Mouse (Mus musculus) embryonic stem cell, embryonic (primary cell): ENCODE data around the gene Zfp148.

Source experiments
- CTCF ChIA-PET, 4 experiments: fragments of 300-600 bp in 2 of 4; fragments of 350-600 bp in 2 of 4; sonication (Branson Sonifier 250); formaldehyde crosslinking; loops; one replicate each; lab custom pipeline; 2022; ENCODE audit warnings: inconsistent platforms in 2 of 4; lab: Charles Lee
- POLR2A ChIA-PET, 4 experiments: fragments of 300-600 bp in 2 of 4; fragments of 350-600 bp in 2 of 4; sonication (Branson Sonifier 250); formaldehyde crosslinking; loops; one replicate each; lab custom pipeline; 2022; ENCODE audit warnings: antibody characterized with exemption in 4 of 4, inconsistent platforms in 1 of 4; lab: Charles Lee

Gene Zfp148

GRCm38 (mm10) chr16:33529502-33530454 is 149.1 kb downstream of the Zfp148 start:
- CTCF ChIA-PET = interaction anchor here in 3 of 4 experiments (0.6 to 1.1 kb wide), 3 partner anchors 31 to 193 kb away, joined by 3 to 13 read pairs (median 4); no protein-coding TSS in a partner anchor
- POLR2A ChIA-PET = interaction anchor here in 3 of 4 experiments (0.6 to 7.5 kb wide), 14 partner anchors 8 to 212 kb away, joined by 3 to 74 read pairs (median 4); partner anchors contain the start of gene Slc12a8 (in 2 of the 3)

DNA sequence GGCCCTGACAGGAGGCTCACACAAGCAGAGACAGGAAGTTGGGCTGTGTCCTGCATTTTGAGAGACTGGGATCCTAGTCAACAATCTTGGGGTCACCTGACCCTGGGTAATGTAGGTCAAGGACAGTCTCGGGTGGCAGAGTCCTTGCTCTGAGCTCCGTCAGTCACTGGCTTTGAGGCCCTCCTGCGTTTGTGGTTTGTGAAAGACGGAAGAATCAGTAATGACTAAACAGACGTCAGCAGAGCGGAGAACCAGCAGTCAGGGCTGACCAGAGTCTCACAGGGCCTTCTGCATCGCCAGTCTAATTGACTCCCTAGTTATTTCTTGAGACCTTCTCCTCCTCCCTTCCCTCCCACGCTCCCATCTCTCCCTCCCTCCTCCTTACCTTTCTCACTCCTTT is 150.5 kb downstream of the Zfp148 start:
- ChIA-PET POLR2A (interaction anchor here in 2 of 4 experiments (0.6 to 7.5 kb wide), 5 partner anchors 8 to 210 kb away, joined by 3 to 74 read pairs (median 4); partner anchors contain the start of gene Slc12a8 (in 1 of the 2)), CTCF (interaction anchor here in 1 of 4 experiments (0.9 kb wide), 1 partner anchor 11 kb away, joined by 3 read pairs; no protein-coding TSS in a partner anchor)

GRCm38 (mm10) chr16:33536456-33536855 is 155.8 kb downstream of the Zfp148 start:
- CTCF ChIA-PET = no interaction called here
- POLR2A ChIA-PET = interaction anchor here in 1 of 4 experiments (1.8 kb wide), 1 partner anchor 19 kb away, joined by 4 read pairs; the partner anchor contains the start of gene Slc12a8

DNA sequence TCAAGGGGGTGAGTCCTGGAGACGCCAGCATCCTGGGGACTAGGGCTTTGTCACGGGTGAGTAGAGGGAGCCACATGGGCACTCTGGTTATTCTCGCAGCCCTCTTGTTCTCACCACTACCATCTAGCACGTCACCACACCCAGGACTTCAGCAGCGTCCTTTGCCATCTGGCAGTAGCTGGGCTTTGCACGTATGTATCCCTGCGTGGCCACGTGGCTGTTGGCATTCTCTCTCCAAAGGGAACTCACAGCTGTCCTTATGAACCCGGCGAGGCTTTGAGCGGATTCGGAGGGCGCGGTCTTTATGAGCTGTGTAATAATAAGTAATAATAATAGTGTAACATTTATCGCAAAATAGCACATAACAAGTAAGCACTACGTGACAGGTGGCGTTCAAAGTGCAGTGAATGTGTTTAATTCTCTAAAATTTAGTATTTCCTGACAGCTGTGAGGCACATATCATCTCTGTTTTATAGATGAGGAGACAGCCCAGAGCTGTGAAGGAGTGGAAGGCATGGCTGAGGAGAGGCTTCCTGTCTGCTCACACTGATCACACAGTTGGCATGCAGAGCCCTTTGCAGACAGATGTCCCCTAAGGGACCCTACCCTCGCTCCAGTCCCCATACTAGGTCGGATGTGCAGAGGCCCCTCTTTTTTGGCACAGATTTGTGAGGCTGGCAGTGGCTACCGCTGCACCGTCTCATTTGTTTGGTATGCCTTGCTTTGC is 157.0 kb downstream of the Zfp148 start:
- POLR2A ChIA-PET = interaction anchor here in 2 of 4 experiments (0.9 to 2.4 kb wide), 5 partner anchors 9 to 163 kb away, joined by 3 to 8 read pairs (median 4); partner anchors contain the start of gene Slc12a8 (in 1 of the 2)
- CTCF ChIA-PET = interaction anchor here in 1 of 4 experiments (1.4 kb wide), 1 partner anchor 207 kb away, joined by 3 read pairs; no protein-coding TSS in a partner anchor

DNA sequence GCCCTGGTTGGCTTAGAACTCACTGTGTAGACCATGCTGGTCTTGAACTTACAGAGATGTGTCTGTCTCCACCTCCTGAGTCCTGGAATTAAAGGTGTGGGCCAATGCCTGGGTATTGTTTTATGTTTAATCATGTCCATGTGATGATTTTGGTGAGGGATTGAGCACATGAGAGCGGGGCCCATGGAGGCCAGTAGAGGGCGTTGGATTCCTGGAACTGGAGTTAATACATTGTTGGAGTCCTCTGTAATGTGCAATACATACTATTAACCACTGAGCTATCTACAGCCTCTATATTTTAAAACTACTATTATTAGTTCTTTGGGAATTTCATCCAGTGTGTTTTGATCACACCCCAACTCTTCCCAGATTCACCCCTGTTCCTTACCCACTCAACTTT is 163.7 kb downstream of the Zfp148 start:
- CTCF ChIA-PET = interaction anchor here in 1 of 4 experiments (0.6 kb wide), 1 partner anchor 200 kb away, joined by 3 read pairs; no protein-coding TSS in a partner anchor
- POLR2A ChIA-PET = interaction anchor here in 2 of 4 experiments (0.7 to 1.1 kb wide), 2 partner anchors 38 to 41 kb away, joined by 3 to 4 read pairs; no protein-coding TSS in a partner anchor

DNA sequence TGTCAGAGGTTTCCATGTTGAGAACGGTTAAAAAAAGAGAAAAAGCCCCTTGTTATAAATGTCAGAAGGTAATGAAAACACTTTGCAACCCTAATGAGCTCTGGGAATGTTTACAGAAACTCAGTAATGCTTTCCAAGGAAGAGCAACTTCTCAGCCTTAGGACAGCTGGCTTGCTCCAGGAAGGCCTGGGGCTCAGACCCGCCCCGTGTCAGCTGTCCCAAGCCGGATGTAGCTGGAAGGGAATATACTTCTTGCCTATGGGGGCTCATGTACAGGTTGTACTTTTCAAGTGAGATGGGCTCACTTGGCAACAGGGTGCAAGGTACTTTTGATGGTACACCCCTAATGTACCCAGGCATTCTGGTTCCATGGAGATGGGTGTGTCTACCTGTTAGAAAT is 164.9 kb downstream of the Zfp148 start:
- CTCF ChIA-PET = interaction anchor here in 2 of 4 experiments (0.5 to 1.3 kb wide), 3 partner anchors 11 to 127 kb away, joined by 3 to 6 read pairs (median 5); no protein-coding TSS in a partner anchor
- POLR2A ChIA-PET = no interaction called here

GRCm38 (mm10) chr16:33553689-33554342 is 173.2 kb downstream of the Zfp148 start:
- CTCF ChIA-PET = no interaction called here
- POLR2A ChIA-PET = no interaction called here
